Mouse (Mus musculus) layer of hippocampus, adult 18-20 months (tissue): ENCODE measurements at regions not wholly inside any gene's neighbourhood (a gene's known extent, or its start where the extent isn't known, plus 50 kb on each side); places are given as distances from the start of the nearest gene placed in this dataset.
"Not testable (repeated sequence)": the region's sequence is repeated elsewhere in the genome, so short reads cannot be mapped to it uniquely, and the experiment has no call there.

Source experiments
- DNase-seq, 2 experiments: peaks; one replicate each; pipeline ENCODE4 v3.0.0; 2022; ENCODE audit warnings: low spot score in 2 of 2

GRCm38 (mm10) chr4:145774241-145774761, 94.3 kb upstream of the Zfp986 start:
- peak; percentile 0 to 5 for DNase-seq

- not testable (repeated sequence) for DNase-seq
Observed at GRCm38 (mm10) chr4:145774884-145775283, 93.7 kb upstream of the Zfp986 start.

GRCm38 (mm10) chr4:145776531-145776930, 92.1 kb upstream of the Zfp986 start:
- DNase-seq, result not testable (repeated sequence)

GRCm38 (mm10) chr4:145781281-145781896, 87.2 kb upstream of the Zfp986 start:
- DNase-seq, result not testable (repeated sequence)

GRCm38 (mm10) chr4:145814674-145815073, 53.9 kb upstream of the Zfp986 start:
- DNase-seq, result not testable (repeated sequence)
